Mouse (Mus musculus) embryonic facial prominence, embryonic 13.5 days (tissue): ENCODE measurements around the gene Parva. TPM values are rescaled to one million over a fixed set of nuclear protein-coding genes. Genes with fewer than 3 reads are reported as not detected.

Source experiments
- ATAC-seq: fragments of 200-750 bp; cut with Nextera tagmentation; 2 replicates; pipeline ENCODE4 v1.8.0; 2017; ENCODE audit warnings: low read depth; ENCODE audit not compliant: insufficient number of reproducible peaks, insufficient read depth, low FRiP score, low TSS enrichment
- H3K27ac ChIP-seq: fragments of 300-500 bp; sonication (generic); 2 replicates; pipeline ENCODE4 v1.5.1; 2015; ENCODE audit warnings: moderate library complexity, mild to moderate bottlenecking, inconsistent platforms
- H3K27me3 ChIP-seq: fragments of 300-500 bp; sonication (generic); 2 replicates; pipeline ENCODE4 v1.6.1; 2015; ENCODE audit warnings: mild to moderate bottlenecking, inconsistent platforms
- H3K36me3 ChIP-seq: fragments of 300-500 bp; sonication (generic); 2 replicates; pipeline ENCODE4 v1.6.1; 2015; ENCODE audit warnings: mild to moderate bottlenecking, inconsistent platforms
- H3K4me1 ChIP-seq: fragments of 300-500 bp; sonication (generic); 2 replicates; pipeline ENCODE4 v1.6.1; 2015; ENCODE audit warnings: inconsistent platforms
- H3K4me2 ChIP-seq: fragments of 300-500 bp; sonication (generic); 2 replicates; pipeline ENCODE4 v1.6.1; 2015; ENCODE audit warnings: moderate library complexity, mild to moderate bottlenecking, inconsistent platforms
- H3K4me3 ChIP-seq: fragments of 300-500 bp; sonication (generic); 2 replicates; pipeline ENCODE4 v1.5.1; 2015; ENCODE audit warnings: mild to moderate bottlenecking, inconsistent platforms
- H3K9ac ChIP-seq: fragments of 300-500 bp; sonication (generic); 2 replicates; pipeline ENCODE4 v1.6.1; 2015; ENCODE audit warnings: mild to moderate bottlenecking, inconsistent platforms
- H3K9me3 ChIP-seq: fragments of 300-500 bp; sonication (generic); 2 replicates; pipeline ENCODE4 v1.6.1; 2016; ENCODE audit warnings: inconsistent platforms
- WGBS: fragments of 180-500 bp; shearing (Covaris S2); methylation state at CpG from one replicate; pipeline ENCODE4 v1.1.7; 2015; ENCODE audit warnings: mixed read lengths; 5-methylcytosine and 5-hydroxymethylcytosine counted together
- polyA plus RNA-seq: library from polyadenylated mRNA; unstranded; fragments of >200 nt; fragmentation: Nextera tagmentation; extraction: Ambion mirVana; gene quantifications from 2 replicates; pipeline ENCODE4 v1.2.1, GENCODE M21; 2015

The Parva gene
- polyA plus RNA-seq, 1 experiment from 2014 or later = 89.1 TPM

DNA sequence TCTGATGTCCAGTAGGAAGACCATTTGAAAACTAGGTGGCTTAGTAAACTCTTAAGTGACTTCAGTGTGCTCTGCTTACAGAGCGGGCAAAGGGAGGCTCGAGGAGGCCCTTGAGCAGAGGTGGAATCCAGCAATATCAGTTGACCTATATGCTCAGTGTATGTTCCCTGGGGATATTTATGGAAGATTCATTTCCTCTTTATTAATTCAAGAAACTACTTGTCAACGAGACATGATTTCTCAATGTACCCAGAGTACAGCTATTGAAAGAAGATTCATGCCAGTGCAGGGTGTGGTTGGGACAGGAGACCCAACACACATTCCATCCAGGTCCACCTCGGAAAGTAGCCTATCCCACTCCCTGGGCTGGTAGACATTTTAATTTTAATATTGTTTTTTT, 30.1 kb downstream of the Parva start:
- H3K9me3 ChIP-seq = no peaks in the 10 kb centered on the region
- H3K4me3 ChIP-seq = no peak overlapping the region

GRCm38 (mm10) chr7:112457920-112458319, 30.6 kb downstream of the Parva start:
- H3K4me3 ChIP-seq = no peak overlapping the region
- H3K9ac ChIP-seq = no peak overlapping the region
- H3K9me3 ChIP-seq = no peaks in the 10 kb centered on the region
- peaks cover 76% of the 10 kb centered on the region for H3K4me1 ChIP-seq
- no peak overlapping the region for H3K27ac ChIP-seq
- ATAC-seq = no peak
- H3K4me2 ChIP-seq = no peak overlapping the region
- H3K36me3 ChIP-seq = no peaks in the 10 kb centered on the region
- no peaks in the 10 kb centered on the region for H3K27me3 ChIP-seq
- 88% methylated on average over 4 of the region's 4 CpGs for WGBS

More for the DNA sequence above, 30.1 kb downstream of the Parva start:
- WGBS = 80% methylated on average over 4 of the region's 4 CpGs
- Histone ChIP-seq H3K36me3 (no peaks in the 10 kb centered on the region), H3K9ac (no peak overlapping the region), H3K4me1 (peaks cover 71% of the 10 kb centered on the region), H3K4me2 (no peak overlapping the region), H3K27me3 (no peaks in the 10 kb centered on the region), H3K27ac (no peak overlapping the region)
- ATAC-seq = no peak

DNA sequence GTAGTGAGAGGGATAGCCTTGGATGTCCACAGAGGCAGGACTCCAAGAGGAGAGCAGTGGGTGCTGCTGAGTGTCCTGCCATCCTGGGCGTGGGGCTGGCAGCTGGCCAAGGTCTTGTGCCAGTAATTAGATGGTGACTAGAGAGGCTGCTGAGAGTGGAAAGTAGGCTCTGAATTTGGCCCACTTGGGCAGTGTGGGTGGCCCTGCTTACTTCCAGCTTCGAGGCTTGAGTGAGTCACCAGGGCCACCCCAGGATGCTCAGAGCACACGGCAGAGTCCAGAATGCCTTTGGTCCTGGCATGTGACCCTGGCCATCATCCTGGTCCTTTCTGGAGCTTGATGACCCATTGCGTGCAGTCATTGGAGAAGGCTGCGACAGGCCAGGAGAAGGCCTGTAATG, 31.1 kb downstream of the Parva start:
- Histone ChIP-seq H3K4me2 (no peak overlapping the region), H3K9ac (no peak overlapping the region), H3K27me3 (no peaks in the 10 kb centered on the region), H3K4me1 (peaks cover 81% of the 10 kb centered on the region), H3K9me3 (no peaks in the 10 kb centered on the region), H3K4me3 (no peak overlapping the region), H3K27ac (no peak overlapping the region), H3K36me3 (no peaks in the 10 kb centered on the region)
- no peak for ATAC-seq
- 58% methylated on average over 5 of the region's 5 CpGs for WGBS

- peaks cover 70% of the 10 kb centered on the region for H3K4me1 ChIP-seq
- ATAC-seq = no peak
- WGBS = 8% methylated on average over 2 of the region's 2 CpGs
- no peaks in the 10 kb centered on the region for H3K27me3 ChIP-seq
- H3K4me3 ChIP-seq = no peak overlapping the region
- 0 out of 2 replicates have a peak overlapping the region, but pooled peaks have one; percentile 3 for H3K4me2 ChIP-seq
- no peak overlapping the region for H3K9ac ChIP-seq
- no peaks in the 10 kb centered on the region for H3K36me3 ChIP-seq
- H3K9me3 ChIP-seq = no peaks in the 10 kb centered on the region
- H3K27ac ChIP-seq = peak overlapping the region; percentile 44; the same call in 1 of the 2 replicates
Observed at GRCm38 (mm10) chr7:112463074-112463473, 35.8 kb downstream of the Parva start.

DNA sequence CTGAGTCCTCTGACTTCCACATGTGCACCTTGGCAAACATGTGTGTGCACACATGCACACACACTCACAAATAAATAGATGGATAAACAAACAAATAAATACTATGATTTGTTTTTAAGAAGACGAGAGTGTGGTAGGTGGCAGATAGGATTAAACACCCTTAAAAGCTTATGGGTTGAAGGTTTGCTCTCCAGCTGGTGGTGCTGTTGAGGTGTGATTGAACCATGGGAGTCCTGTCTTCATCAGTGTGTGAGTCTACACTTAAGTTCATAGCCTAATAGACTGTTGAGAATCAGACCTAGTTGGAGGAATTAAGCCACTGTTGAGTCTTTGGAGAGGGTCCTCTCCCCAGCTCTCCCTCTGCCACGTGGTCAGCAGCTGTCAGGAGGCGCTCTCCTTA, 38.6 kb downstream of the Parva start:
- Histone ChIP-seq H3K9me3 (no peaks in the 10 kb centered on the region), H3K4me2 (no peak overlapping the region), H3K27me3 (no peaks in the 10 kb centered on the region), H3K4me1 (peaks cover 70% of the 10 kb centered on the region), H3K36me3 (no peaks in the 10 kb centered on the region), H3K27ac (no peak overlapping the region), H3K9ac (no peak overlapping the region), H3K4me3 (no peak overlapping the region)
- 77% methylated on average over 3 of the region's 3 CpGs for WGBS
- no peak for ATAC-seq

GRCm38 (mm10) chr7:112466786-112467185, 39.5 kb downstream of the Parva start:
- H3K27ac ChIP-seq = peak overlapping the region; percentile 93
- H3K4me2 ChIP-seq = no peak overlapping the region
- 64% methylated on average over 3 of the region's 3 CpGs for WGBS
- H3K4me3 ChIP-seq = no peak overlapping the region
- H3K36me3 ChIP-seq = no peaks in the 10 kb centered on the region
- ATAC-seq = no peak
- no peak overlapping the region for H3K9ac ChIP-seq
- no peaks in the 10 kb centered on the region for H3K9me3 ChIP-seq
- H3K4me1 ChIP-seq = peaks cover 75% of the 10 kb centered on the region
- H3K27me3 ChIP-seq = no peaks in the 10 kb centered on the region

- ATAC-seq = peak; percentile 78
- peak overlapping the region; percentile 93 for H3K27ac ChIP-seq
- H3K4me3 ChIP-seq = no peak overlapping the region
- H3K4me1 ChIP-seq = peaks cover 75% of the 10 kb centered on the region
- H3K27me3 ChIP-seq = no peaks in the 10 kb centered on the region
- peak overlapping the region; percentile 17 for H3K9ac ChIP-seq
- no peaks in the 10 kb centered on the region for H3K36me3 ChIP-seq
- peak overlapping the region; percentile 14; the same call in 1 of the 2 replicates for H3K4me2 ChIP-seq
- WGBS = 11% methylated on average over 11 of the region's 11 CpGs
- no peaks in the 10 kb centered on the region for H3K9me3 ChIP-seq
Observed at GRCm38 (mm10) chr7:112467687-112468111, 40.4 kb downstream of the Parva start.

- H3K9ac ChIP-seq = no peak overlapping the region
- H3K27me3 ChIP-seq = no peaks in the 10 kb centered on the region
- no peak overlapping the region for H3K4me3 ChIP-seq
- WGBS = 40% methylated on average over 5 of the region's 5 CpGs
- no peak overlapping the region for H3K4me2 ChIP-seq
- no peak for ATAC-seq
- 0 out of 2 replicates have a peak overlapping the region, but pooled peaks have one; percentile 22 for H3K27ac ChIP-seq
- H3K4me1 ChIP-seq = peaks cover 76% of the 10 kb centered on the region
- no peaks in the 10 kb centered on the region for H3K9me3 ChIP-seq
- no peaks in the 10 kb centered on the region for H3K36me3 ChIP-seq
Observed at GRCm38 (mm10) chr7:112469817-112470216, 42.5 kb downstream of the Parva start.

DNA sequence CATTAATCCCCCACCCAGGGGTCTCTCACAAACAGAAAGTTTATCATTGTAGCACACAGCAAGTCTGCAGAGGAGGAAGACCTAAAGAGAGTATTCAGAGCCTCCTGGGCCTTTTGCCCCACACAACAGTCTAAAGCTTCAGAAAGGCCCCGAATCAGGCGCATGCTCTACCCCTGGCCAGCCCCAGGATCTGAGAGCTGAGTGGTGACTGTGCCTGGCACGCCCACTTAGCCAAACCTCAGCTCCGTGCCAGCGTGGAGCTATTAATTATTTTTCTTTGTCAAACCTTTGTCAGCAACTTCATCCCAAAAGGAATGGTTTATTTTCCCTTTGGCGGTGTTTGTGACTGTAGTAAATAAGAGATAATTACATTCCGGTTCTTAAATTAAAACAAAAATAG, 44.0 kb downstream of the Parva start:
- H3K9me3 ChIP-seq = no peaks in the 10 kb centered on the region
- WGBS = 53% methylated on average over 7 of the region's 7 CpGs
- H3K27ac ChIP-seq = peak overlapping the region; percentile 75
- peaks cover 76% of the 10 kb centered on the region for H3K4me1 ChIP-seq
- ATAC-seq = no peak
- no peaks in the 10 kb centered on the region for H3K36me3 ChIP-seq
- H3K9ac ChIP-seq = no peak overlapping the region
- no peak overlapping the region for H3K4me2 ChIP-seq
- H3K4me3 ChIP-seq = no peak overlapping the region
- H3K27me3 ChIP-seq = no peaks in the 10 kb centered on the region

DNA sequence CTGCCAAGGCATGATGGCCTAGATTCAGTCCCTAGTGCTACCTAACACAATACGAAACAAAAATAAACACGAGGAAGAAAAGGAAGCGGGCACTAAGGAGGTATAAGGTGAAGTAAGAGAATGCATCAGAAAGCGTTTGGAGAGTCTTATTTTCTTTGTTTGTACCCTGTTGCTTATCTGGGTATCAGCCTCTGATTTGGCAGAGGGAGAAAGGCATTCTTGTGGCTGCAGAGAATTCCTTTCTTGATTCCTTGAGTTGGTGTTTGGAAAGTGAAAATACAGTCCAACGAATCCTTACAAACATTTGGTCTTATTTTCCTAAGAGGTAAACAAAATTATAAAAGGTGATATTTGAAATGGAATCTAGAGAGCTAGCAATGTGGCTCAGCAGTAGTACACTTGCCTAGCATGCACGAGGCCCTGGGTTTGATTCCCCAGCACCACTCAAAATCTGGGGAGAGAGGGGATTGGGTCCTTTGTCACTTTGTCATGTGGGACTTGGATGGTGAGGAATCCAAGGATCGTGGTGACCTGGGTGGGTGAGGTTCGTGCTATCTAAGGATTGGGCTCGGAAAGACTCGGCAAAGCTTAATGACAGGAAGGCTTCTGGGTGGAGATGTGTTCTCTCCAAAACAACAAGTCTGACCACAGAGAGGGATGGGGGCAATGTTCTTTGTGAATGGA, 44.9 kb downstream of the Parva start:
- Histone ChIP-seq H3K27me3 (no peaks in the 10 kb centered on the region), H3K9ac (no peak overlapping the region), H3K4me3 (no peak overlapping the region), H3K4me2 (no peak overlapping the region), H3K27ac (peak overlapping the region; percentile 75), H3K9me3 (no peaks in the 10 kb centered on the region), H3K4me1 (peaks cover 69% of the 10 kb centered on the region), H3K36me3 (no peaks in the 10 kb centered on the region)
- 43% methylated on average over 10 of the region's 10 CpGs for WGBS
- ATAC-seq = no peak

DNA sequence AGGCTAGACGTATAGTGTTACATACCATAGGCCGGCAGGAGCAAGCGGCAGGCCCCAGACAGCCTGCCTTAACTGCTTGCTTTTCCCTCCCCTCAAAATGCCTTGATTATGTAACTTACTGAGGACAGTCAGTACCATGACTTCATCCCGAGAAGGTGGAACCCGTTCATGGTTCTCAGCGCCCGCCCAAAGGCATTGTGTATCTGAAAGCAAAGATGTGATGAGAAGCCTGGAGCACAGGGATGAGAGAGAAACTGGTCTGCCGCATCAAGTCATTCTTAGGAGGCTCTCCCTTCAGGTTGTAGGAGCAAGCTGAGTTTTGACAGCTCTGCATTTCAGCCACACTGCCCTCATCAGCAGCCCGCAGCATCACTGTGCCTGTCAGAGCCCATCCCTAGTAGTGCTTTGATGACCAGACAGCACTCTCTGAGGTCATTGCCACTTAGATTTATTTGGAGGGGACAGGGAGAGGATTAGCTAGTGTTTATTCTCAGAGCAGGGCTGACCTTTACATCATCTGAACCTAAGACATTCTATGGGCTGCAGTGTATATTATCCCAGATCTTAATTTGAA, 45.5 kb downstream of the Parva start:
- Histone ChIP-seq H3K4me1 (peaks cover 62% of the 10 kb centered on the region), H3K27ac (peak overlapping the region; percentile 75), H3K9me3 (no peaks in the 10 kb centered on the region), H3K27me3 (no peaks in the 10 kb centered on the region), H3K4me3 (no peak overlapping the region), H3K36me3 (no peaks in the 10 kb centered on the region), H3K4me2 (peak overlapping the region; percentile 11; the same call in 1 of the 2 replicates), H3K9ac (no peak overlapping the region)
- 0 out of 2 replicates have a peak, but pooled peaks have one; percentile 33 for ATAC-seq
- 38% methylated on average over 9 of the region's 9 CpGs for WGBS
